Mouse (Mus musculus) ES-E14 (cell line): ENCODE data around the gene Cass4. TPM values are rescaled to one million over a fixed set of nuclear protein-coding genes. Genes with fewer than 3 reads are reported as not detected.

ENCODE experiments used
- DNase-seq: peaks from one replicate; pipeline ENCODE4 v3.0.0-alpha.2; 2013; ENCODE audit warnings: low read depth, low spot score
- H3K27ac ChIP-seq: 2 replicates; pipeline ENCODE4 v1.5.1; 2012; ENCODE audit warnings: low read depth, mild to moderate bottlenecking, low read length, moderate library complexity, mixed read lengths; ENCODE audit not compliant: poor library complexity, insufficient read depth, severe bottlenecking
- H3K36me3 ChIP-seq: 2 replicates; pipeline ENCODE4 v1.6.1; 2012; ENCODE audit warnings: mild to moderate bottlenecking, low read length, moderate library complexity, mixed read lengths; ENCODE audit not compliant: control insufficient read depth, poor library complexity, insufficient read depth, severe bottlenecking
- H3K4me1 ChIP-seq, 2 experiments: fragments of 150-350 bp in 1 of 2; sonication (generic) in 1 of 2; 2 replicates each; pipeline ENCODE4 v1.6.1; 2012; ENCODE audit warnings: low read length in 2 of 2, mild to moderate bottlenecking in 1 of 2, mixed read lengths in 1 of 2; ENCODE audit not compliant: control insufficient read depth in 2 of 2, insufficient read depth in 2 of 2, poor library complexity in 1 of 2
- H3K4me3 ChIP-seq, 2 experiments: fragments of 150-350 bp in 1 of 2; sonication (generic) in 1 of 2; 2 replicates each; pipeline ENCODE4 v1.5.1; 2012; ENCODE audit warnings: low read length in 2 of 2, low read depth in 1 of 2, mild to moderate bottlenecking in 1 of 2, mixed read lengths in 1 of 2; ENCODE audit not compliant: insufficient read depth in 1 of 2, poor library complexity in 1 of 2, severe bottlenecking in 1 of 2
- H3K9ac ChIP-seq: 2 replicates; pipeline ENCODE4 v1.6.1; 2012; ENCODE audit warnings: low read depth, mild to moderate bottlenecking, low read length, mixed read lengths; ENCODE audit not compliant: poor library complexity, insufficient read depth, severe bottlenecking
- H3K9me3 ChIP-seq: fragments of 150-350 bp; sonication (generic); 2 replicates; pipeline ENCODE4 v1.6.1; 2012; ENCODE audit warnings: low read depth, mild to moderate bottlenecking, low read length; ENCODE audit not compliant: control insufficient read depth, insufficient read depth
- CHD2 ChIP-seq: IDR thresholded peaks from 2 replicates; pipeline ENCODE4 v1.6.1; 2014; ENCODE audit warnings: mild to moderate bottlenecking, low read depth, low read length, inconsistent platforms
- HCFC1 ChIP-seq: IDR thresholded peaks from 2 replicates; pipeline ENCODE4 v1.6.1; 2012; ENCODE audit warnings: low read length, inconsistent platforms, borderline replicate concordance; ENCODE audit not compliant: insufficient read depth
- MAFK ChIP-seq: IDR thresholded peaks from 2 replicates; pipeline ENCODE4 v1.6.1; 2014; ENCODE audit warnings: mild to moderate bottlenecking, low read depth, low read length, inconsistent platforms; ENCODE audit not compliant: insufficient read depth
- ZC3H11A ChIP-seq: IDR thresholded peaks from 2 replicates; pipeline ENCODE4 v1.6.1; 2012; ENCODE audit warnings: low read depth, mild to moderate bottlenecking, inconsistent platforms, low read length, borderline replicate concordance
- ZNF384 ChIP-seq: IDR thresholded peaks from 2 replicates; pipeline ENCODE4 v1.6.1; 2012; ENCODE audit warnings: low read depth, low read length, inconsistent platforms
- in situ Hi-C, 2 experiments: fragments of 600-800 bp; cut with MboI; formaldehyde crosslinking; loops; one replicate each; pipeline ENCODE4 v1.15.1; 2025; ENCODE audit warnings: low sequenced_read_pairs in 2 of 2, inconsistent platforms in 1 of 2; ENCODE audit not compliant: unreplicated experiment in 2 of 2
- total RNA-seq: library from RNA; depleted of rRNA; stranded (reverse); fragments of 300-350 nt; gene quantifications from 2 replicates; pipeline ENCODE4 v1.2.3, GENCODE M21; 2012

Cass4 gene
- total RNA-seq, 1 experiment, result 2.8 TPM

GRCm38 (mm10) chr2:172473591-172473990 lies 80.0 kb downstream of the Cass4 start:
- H3K4me3 ChIP-seq, result no peak overlapping the region
- no peak for TF ChIP-seq MAFK
- TF ChIP-seq HCFC1, result no peak
- no peak for TF ChIP-seq ZC3H11A
- TF ChIP-seq CHD2, result no peak
- TF ChIP-seq ZNF384, result no peak
- DNase-seq, result no peak
- in situ Hi-C loops, result loop anchor here in 1 of 2 experiments (10.0 kb wide), 1 partner anchor 301 kb away; no protein-coding TSS in a partner anchor
- H3K9ac ChIP-seq, result no peak overlapping the region
- no peak overlapping the region for H3K27ac ChIP-seq
- no peaks in the 10 kb centered on the region; a peak in 1 of 4 replicates for H3K4me1 ChIP-seq
- no peaks in the 10 kb centered on the region for H3K9me3 ChIP-seq
- peaks cover 5% of the 10 kb centered on the region; the same call in 1 of the 2 replicates for H3K36me3 ChIP-seq

DNA sequence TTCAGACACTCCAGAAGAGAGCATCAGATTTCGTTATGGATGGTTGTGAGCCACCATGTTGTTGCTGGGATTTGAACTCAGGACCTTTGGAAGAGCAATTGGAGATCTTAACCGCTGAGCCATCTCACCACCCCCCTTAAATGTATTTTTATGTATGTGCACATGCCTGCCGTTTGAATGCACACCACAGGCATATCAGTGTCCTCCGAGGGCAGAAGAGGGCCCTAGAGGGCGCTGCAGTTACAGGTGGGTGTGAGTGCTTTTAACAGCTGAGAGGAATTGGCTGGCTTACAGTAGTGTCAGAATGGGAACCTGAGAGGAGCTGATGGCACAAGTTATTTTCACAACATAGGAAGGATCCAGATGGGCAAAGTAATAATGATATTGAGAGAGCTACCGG lies 81.4 kb downstream of the Cass4 start:
- Histone ChIP-seq H3K36me3 (no peaks in the 10 kb centered on the region), H3K4me1 (no peaks in the 10 kb centered on the region; a peak in 1 of 4 replicates), H3K9ac (no peak overlapping the region), H3K4me3 (no peak overlapping the region), H3K9me3 (no peaks in the 10 kb centered on the region), H3K27ac (no peak overlapping the region)
- TF ChIP-seq ZNF384, result no peak
- peak; percentile 42 for DNase-seq
- in situ Hi-C loops, result loop anchor here (10.0 to 25.0 kb wide), 2 partner anchors 287 to 300 kb away; no protein-coding TSS in a partner anchor

DNA sequence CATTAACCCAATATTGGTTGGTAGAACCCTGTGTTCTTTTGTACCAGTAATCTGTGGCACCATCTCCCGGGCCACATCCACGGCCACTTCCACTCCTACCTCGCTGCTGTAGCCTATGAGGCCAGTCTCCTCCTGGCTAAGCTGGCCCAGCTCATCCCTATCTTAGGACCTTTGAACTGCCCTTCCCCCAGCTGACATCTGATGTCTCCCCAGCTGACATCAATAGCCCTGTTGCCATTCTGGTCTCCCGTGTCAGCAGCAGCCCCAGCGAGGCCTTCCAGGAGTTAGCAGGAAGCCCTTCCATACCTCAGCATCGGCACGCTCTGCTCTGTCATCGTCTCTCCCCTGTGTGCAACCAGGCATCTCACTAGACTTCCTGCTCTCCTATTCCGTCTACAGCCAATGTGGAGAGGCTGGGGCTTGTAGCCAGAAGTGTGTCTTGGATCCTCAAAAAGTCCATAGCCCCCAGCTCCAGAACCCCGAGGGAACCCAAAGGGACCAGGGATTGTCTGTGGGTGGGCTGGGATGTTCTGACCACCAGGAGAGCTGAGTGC lies 83.2 kb downstream of the Cass4 start:
- no peaks in the 10 kb centered on the region for H3K9me3 ChIP-seq
- H3K4me3 ChIP-seq, result no peak overlapping the region
- no peak for TF ChIP-seq HCFC1
- TF ChIP-seq ZC3H11A, result no peak
- TF ChIP-seq MAFK, result no peak
- peaks cover 0 to 5% of the 10 kb centered on the region in 2 experiments; a peak in 2 of 4 replicates for H3K4me1 ChIP-seq
- H3K9ac ChIP-seq, result no peak overlapping the region
- no peak for DNase-seq
- in situ Hi-C loops, result loop anchor here (10.0 to 25.0 kb wide), 2 partner anchors 286 to 298 kb away; no protein-coding TSS in a partner anchor
- no peak overlapping the region for H3K27ac ChIP-seq
- H3K36me3 ChIP-seq, result no peaks in the 10 kb centered on the region

- H3K36me3 ChIP-seq, result no peaks in the 10 kb centered on the region
- peaks cover 0 to 5% of the 10 kb centered on the region in 2 experiments; a peak in 2 of 4 replicates for H3K4me1 ChIP-seq
- H3K27ac ChIP-seq, result no peak overlapping the region
- no peaks in the 10 kb centered on the region for H3K9me3 ChIP-seq
- H3K4me3 ChIP-seq, result no peak overlapping the region
- TF ChIP-seq CHD2 (no peak), ZC3H11A (no peak), ZNF384 (no peak), HCFC1 (no peak), MAFK (no peak)
- in situ Hi-C loops, result loop anchor here (10.0 to 25.0 kb wide), 2 partner anchors 285 to 297 kb away; no protein-coding TSS in a partner anchor
- H3K9ac ChIP-seq, result no peak overlapping the region
- DNase-seq, result no peak
Measured at GRCm38 (mm10) chr2:172477350-172477749, 83.8 kb downstream of the Cass4 start.

- Histone ChIP-seq H3K4me1 (peaks cover 0 to 5% of the 10 kb centered on the region in 2 experiments; a peak in 2 of 4 replicates), H3K9me3 (no peaks in the 10 kb centered on the region), H3K27ac (no peak overlapping the region), H3K4me3 (no peak overlapping the region), H3K9ac (no peak overlapping the region), H3K36me3 (no peaks in the 10 kb centered on the region)
- in situ Hi-C loops, result loop anchor here (10.0 to 25.0 kb wide), 2 partner anchors 284 to 297 kb away; no protein-coding TSS in a partner anchor
- TF ChIP-seq MAFK (no peak), ZNF384 (no peak), ZC3H11A (peak; percentile 97), HCFC1 (no peak)
- peak; percentile 76 for DNase-seq
Measured at GRCm38 (mm10) chr2:172477860-172478259, 84.3 kb downstream of the Cass4 start.
